31 mouse cellular contexts compared by ENCODE assay signal in genomic region chrX:7571565-7572136, GRCm38 (mm10). TPM values are rescaled to one million over a fixed set of nuclear protein-coding genes. Genes with fewer than 3 reads are reported as not detected.
DNase-seq lines count a peak whose midpoint lies in the region; ATAC-seq and TF ChIP-seq lines count a peak whose summit lies in the region.
"Had no signal": no experiment of that assay in that cellular context is flagged by ENCODE, and none has a peak within 500 bp of the region (broad histone marks: within the 10 kb centered on the region; RNA-seq: fewer than 3 reads in every experiment).

No protein-coding gene starts in this region.

- no peak for TF ChIP-seq POLR2A in heart, adult 2 months (IDR thresholded peaks at IDR 0.05; ENCODE audit: insufficient read depth, low read depth, low read length)

- 78% methylated on average over 9 of the region's 9 CpGs for WGBS in heart, adult 2 months
- 84% methylated on average over 9 of the region's 9 CpGs for WGBS in neural tube, embryonic 13.5 days
- whole genome bisulfite sequencing in limb, embryonic 10.5 days = 94% methylated on average over 9 of the region's 9 CpGs

- DNase-seq in heart, adult 11 months = peak; percentile 34
- no peak for DNase-seq in heart, adult 2 months
- DNase-seq in neural tube, embryonic 10.5 days (ENCODE audit: extremely low spot score, low spot score) = no peak
- peak; percentile 64 for DNase-seq in MEL-GATA-1-ER (ENCODE audit: extremely low read depth, low read depth)
- peak; percentile 31 for DNase-seq in naive thymus-derived CD4-positive, alpha-beta T cell, adult 2 months (ENCODE audit: low read depth)
- no peak for DNase-seq in retina, embryonic 14.5 days (ENCODE audit: low spot score)
- DNase-seq in limb, embryonic 10.5 days (ENCODE audit: low spot score) = no peak
- DNase-seq: adrenal gland, postnatal 14 days; cerebellum, adult 8-10 months; cerebellum, postnatal 36 days; heart, postnatal 10 days; kidney, adult 9 months; kidney, postnatal 25 days; right cerebral cortex, postnatal 14 days; thymus, postnatal 14 days had no signal

- H3K4me3 ChIP-seq in heart, adult 2 months = no peak overlapping the region
- H3K4me3 ChIP-seq in neural tube, embryonic 13.5 days = no peak overlapping the region
- H3K4me3 ChIP-seq in limb, embryonic 10.5 days = no peak overlapping the region
- H3K4me3 ChIP-seq: layer of hippocampus, adult 2 months; myocyte had no signal

- peak overlapping the region; percentile 63; the same call in 1 of the 2 replicates for H3K4me2 ChIP-seq in neural tube, embryonic 13.5 days

- no peak for TF ChIP-seq EP300 in heart, adult 2 months (IDR thresholded peaks at IDR 0.05; ENCODE audit: insufficient read depth, low read depth, low read length)

- H3K27ac ChIP-seq in heart, adult 2 months = no peak overlapping the region
- no peak overlapping the region for H3K27ac ChIP-seq in neural tube, embryonic 13.5 days (replicated peaks)
- H3K27ac ChIP-seq in limb, embryonic 10.5 days = no peak overlapping the region
- H3K27ac ChIP-seq: layer of hippocampus, adult 2 months; liver, embryonic 14.5 days; macrophage had no signal

- no peak for TF ChIP-seq CTCF in heart, adult 2 months (IDR thresholded peaks at IDR 0.05)

- intact Hi-C loops in heart, adult 2 months (cut with DNase I) = loop anchor here (5.0 kb wide), 1 partner anchor 71 kb away; no protein-coding TSS in a partner anchor

- no peaks in the 10 kb centered on the region for H3K27me3 ChIP-seq in heart, adult 2 months (ENCODE audit: control insufficient read depth, insufficient read depth, low read length)
- H3K27me3 ChIP-seq in neural tube, embryonic 13.5 days = no peaks in the 10 kb centered on the region
- H3K27me3 ChIP-seq in limb, embryonic 10.5 days (ENCODE audit: low read depth, poor library complexity, severe bottlenecking) = no peaks in the 10 kb centered on the region

- no peak overlapping the region for H3K9ac ChIP-seq in heart, adult 2 months (ENCODE audit: low read depth, low read length)
- no peak overlapping the region for H3K9ac ChIP-seq in neural tube, embryonic 13.5 days
- H3K9ac ChIP-seq: liver, embryonic 14.5 days had no signal

- no peaks in the 10 kb centered on the region for H3K79me2 ChIP-seq in heart, adult 2 months (replicated peaks; ENCODE audit: control insufficient read depth, insufficient read depth, low read length)

- no peaks in the 10 kb centered on the region; the same call in none of the 2 replicates for H3K4me1 ChIP-seq in heart, adult 2 months (ENCODE audit: control insufficient read depth, insufficient read depth, low read length)
- H3K4me1 ChIP-seq in neural tube, embryonic 13.5 days (replicated peaks) = peaks cover 41% of the 10 kb centered on the region
- peaks cover 17% of the 10 kb centered on the region for H3K4me1 ChIP-seq in limb, embryonic 10.5 days

- no peak for ATAC-seq in neural tube, embryonic 13.5 days (ENCODE audit: low read depth)
- ATAC-seq: forebrain, embryonic 14.5 days; midbrain, embryonic 16.5 days; Patski had no signal

- H3K9me3 ChIP-seq in neural tube, embryonic 13.5 days = no peaks in the 10 kb centered on the region
- H3K9me3 ChIP-seq in limb, embryonic 10.5 days (replicated peaks) = no peaks in the 10 kb centered on the region

- H3K36me3 ChIP-seq in heart, adult 2 months (ENCODE audit: control insufficient read depth, insufficient read depth, low read length) = no peaks in the 10 kb centered on the region
- H3K36me3 ChIP-seq in neural tube, embryonic 13.5 days = no peaks in the 10 kb centered on the region
- H3K36me3 ChIP-seq in limb, embryonic 10.5 days = no peaks in the 10 kb centered on the region

RNA-seq across cellular contexts. Expression of gene Foxp3, which starts 1.8 kb away (rescaled TPM):
- not detected for total RNA-seq in heart, adult 2 months (2021)
- not detected in 2 replicates for polyA plus RNA-seq in heart, adult 2 months (2012; rRNA removed)
- 0.14 TPM in 1 of 2 replicates, not detected in the other for polyA plus RNA-seq in neural tube, embryonic 13.5 days (2015; fragmentation: Nextera tagmentation; extraction: Ambion mirVana)
- polyA plus RNA-seq in limb, embryonic 10.5 days (2016; fragmentation: Nextera tagmentation; extraction: Ambion mirVana) = 0.05 and 0.06 TPM in 2 replicates
- polyA plus RNA-seq: embryonic facial prominence, embryonic 14.5 days; forebrain, embryonic 14.5 days; hindbrain, embryonic 11.5 days; liver, embryonic 14.5 days; midbrain, embryonic 16.5 days had no signal

RNA-seq across cellular contexts. Expression of gene Ppp1r3f, which starts 2.4 kb away (rescaled TPM):
- 1 to 10 TPM; 2.6 to 3.0 TPM for total RNA-seq in heart, adult 2 months (2021)
- polyA plus RNA-seq in heart, adult 2 months (2012; rRNA removed) = 1.8 and 2.2 TPM in 2 replicates
- 4.6 and 5.4 TPM in 2 replicates for polyA plus RNA-seq in neural tube, embryonic 13.5 days (2015; fragmentation: Nextera tagmentation; extraction: Ambion mirVana)
- polyA plus RNA-seq in limb, embryonic 10.5 days (2016; fragmentation: Nextera tagmentation; extraction: Ambion mirVana) = 1.3 and 1.5 TPM in 2 replicates

RNA-seq across cellular contexts. Expression of gene Ccdc22, which starts 33.7 kb away (rescaled TPM):
- total RNA-seq in heart, adult 2 months (2021) = 10 to 100 TPM; 11.4 to 12.1 TPM
- 9.6 and 11.2 TPM in 2 replicates for polyA plus RNA-seq in heart, adult 2 months (2012; rRNA removed)
- polyA plus RNA-seq in neural tube, embryonic 13.5 days (2015; fragmentation: Nextera tagmentation; extraction: Ambion mirVana) = 28.0 and 29.6 TPM in 2 replicates
- polyA plus RNA-seq in limb, embryonic 10.5 days (2016; fragmentation: Nextera tagmentation; extraction: Ambion mirVana) = 36.5 and 37.9 TPM in 2 replicates

RNA-seq across cellular contexts. Expression of gene Cacna1f, which starts 35.2 kb away (rescaled TPM):
- not detected for total RNA-seq in heart, adult 2 months (2021)
- polyA plus RNA-seq in heart, adult 2 months (2012; rRNA removed) = 0.02 TPM in 1 of 2 replicates, not detected in the other
- polyA plus RNA-seq in neural tube, embryonic 13.5 days (2015; fragmentation: Nextera tagmentation; extraction: Ambion mirVana) = 0.11 and 0.13 TPM in 2 replicates
- polyA plus RNA-seq in limb, embryonic 10.5 days (2016; fragmentation: Nextera tagmentation; extraction: Ambion mirVana) = not detected in 2 replicates
- total RNA-seq: adrenal gland, postnatal 14 days; gastrocnemius, adult 8-10 months; heart, postnatal 10 days; layer of hippocampus, postnatal 25 days had no signal
- polyA plus RNA-seq: forebrain, embryonic 14.5 days; heart, embryonic 11.5 days; hindbrain, embryonic 11.5 days; inflammation-experienced regulatory T-cells, adult 6 months; limb, embryonic 11.5 days; lung, embryonic 16.5 days; myocyte; Patski had no signal

Comparison
In these comparisons a context has a peak if more than half of its experiments do, and no peak if none do; other contexts are left out.
1. DNase-seq: peak in heart, adult 11 months (single experiment), MEL-GATA-1-ER (single experiment) and naive thymus-derived CD4-positive, alpha-beta T cell, adult 2 months (single experiment); none in heart, adult 2 months (0 of 2), neural tube, embryonic 10.5 days (single experiment), retina, embryonic 14.5 days (single experiment) and limb, embryonic 10.5 days (single experiment).